Mouse (Mus musculus) kidney, adult 2 months (tissue): Measurements from ENCODE around the gene Hspb9.

ENCODE experiments used
- CTCF ChIP-seq: fragments of 200-500 bp; conservative IDR thresholded peaks from 2 replicates; pipeline ENCODE4 v1.5.1; 2011; ENCODE audit warnings: low read depth, mild to moderate bottlenecking, control low read depth, low read length, moderate library complexity, mixed read lengths; ENCODE audit not compliant: insufficient read depth, insufficient read length
- POLR2A ChIP-seq: fragments of 200-500 bp; IDR thresholded peaks from one replicate; pipeline ENCODE4 v1.6.1; 2011; ENCODE audit warnings: low read depth, low read length, control low read depth

- TF ChIP-seq CTCF: no peak
- no peak for TF ChIP-seq POLR2A
Measured at GRCm38 (mm10) chr11:100748620-100749019, 35.0 kb downstream of the Hspb9 start.
